In genomic region chr5:74956335-74956734, GRCm38 (mm10) we compare ENCODE assay signal across 13 mouse cellular contexts.
DNase-seq lines count a peak whose midpoint lies in the region; ATAC-seq and TF ChIP-seq lines count a peak whose summit lies in the region.
"Had no signal": no experiment of that assay in that cellular context is flagged by ENCODE, and none has a peak within 500 bp of the region (broad histone marks: within the 10 kb centered on the region; RNA-seq: fewer than 3 reads in every experiment).

No protein-coding gene starts in this region.

- no peak overlapping the region for H3K27ac ChIP-seq in heart, embryonic 16.5 days (ENCODE audit: low read length)
- H3K27ac ChIP-seq in limb, embryonic 14.5 days (replicated peaks; ENCODE audit: low read depth, low read length) = no peak overlapping the region
- H3K27ac ChIP-seq: embryonic facial prominence, embryonic 13.5 days had no signal

- 0 out of 2 replicates have a peak overlapping the region, but pooled peaks have one; percentile 2 for H3K9ac ChIP-seq in heart, embryonic 16.5 days (ENCODE audit: low read length)
- no peak overlapping the region for H3K9ac ChIP-seq in limb, embryonic 14.5 days (ENCODE audit: low read depth, low read length, severe bottlenecking)
- H3K9ac ChIP-seq: embryonic facial prominence, embryonic 13.5 days had no signal

- ATAC-seq in heart, embryonic 16.5 days (replicated peaks; ENCODE audit: extremely low read depth, insufficient read depth, low FRiP score) = no peak
- ATAC-seq in limb, embryonic 14.5 days (ENCODE audit: low FRiP score, low read depth) = no peak
- ATAC-seq: CD4-positive, CD25-positive, alpha-beta regulatory T cell, adult 4 months; intestine, embryonic 16.5 days had no signal

- TF ChIP-seq CTCF in brain, embryonic 14.5 days (IDR thresholded peaks at IDR 0.05; ENCODE audit: borderline replicate concordance, extremely low read depth, insufficient read depth, insufficient read length) = no peak

- WGBS in heart, embryonic 16.5 days = 14% methylated on average over 9 of the region's 9 CpGs
- 11% methylated on average over 9 of the region's 9 CpGs for WGBS in limb, embryonic 14.5 days

- peaks cover 11% of the 10 kb centered on the region for H3K4me1 ChIP-seq in heart, embryonic 16.5 days (ENCODE audit: control insufficient read depth, insufficient read depth, low read length)
- H3K4me1 ChIP-seq in limb, embryonic 14.5 days (ENCODE audit: control insufficient read depth, insufficient read depth, low read length) = peaks cover 22% of the 10 kb centered on the region

- TF ChIP-seq POLR2A in brain, embryonic 14.5 days (IDR thresholded peaks at IDR 0.05; ENCODE audit: borderline replicate concordance, extremely low read depth, insufficient read depth, insufficient read length, poor library complexity, severe bottlenecking) = no peak
- no peak for TF ChIP-seq POLR2A in limb, embryonic 14.5 days (IDR thresholded peaks at IDR 0.05; ENCODE audit: borderline replicate concordance, extremely low read depth, insufficient read depth, insufficient read length)

- no peak overlapping the region; the same call in 1 of the 2 replicates for H3K4me3 ChIP-seq in heart, embryonic 16.5 days (ENCODE audit: low read length)
- no peak overlapping the region for H3K4me3 ChIP-seq in limb, embryonic 14.5 days (replicated peaks; ENCODE audit: low read length)
- H3K4me3 ChIP-seq: embryonic facial prominence, embryonic 13.5 days; myocyte had no signal

- no peak for DNase-seq in heart, postnatal 36 days
- DNase-seq in kidney, postnatal 4 days = peak; percentile 42 to 59
- DNase-seq in kidney, adult 8-10 months = no peak
- DNase-seq in brain, embryonic 14.5 days (ENCODE audit: low read depth) = peak; percentile 28
- no peak for DNase-seq in limb, embryonic 14.5 days (ENCODE audit: low spot score)
- DNase-seq in urinary bladder, postnatal 10 days (ENCODE audit: low spot score) = no peak
- DNase-seq: adrenal gland, postnatal 36 days; cerebellum, postnatal 25 days had no signal

- intact Hi-C loops in heart, postnatal 36 days (cut with DNase I) = loop anchor here (5.0 kb wide), 1 partner anchor 524 kb away; no protein-coding TSS in a partner anchor

- H3K9me3 ChIP-seq in heart, embryonic 16.5 days (replicated peaks; ENCODE audit: control insufficient read depth, low read length) = no peaks in the 10 kb centered on the region
- H3K9me3 ChIP-seq in limb, embryonic 14.5 days (ENCODE audit: control insufficient read depth, low read length) = no peaks in the 10 kb centered on the region
- H3K9me3 ChIP-seq: embryonic facial prominence, embryonic 13.5 days had no signal

- peaks cover 7% of the 10 kb centered on the region for H3K27me3 ChIP-seq in heart, embryonic 16.5 days (ENCODE audit: control insufficient read depth, insufficient read depth, low read length)
- no peaks in the 10 kb centered on the region for H3K27me3 ChIP-seq in limb, embryonic 14.5 days (ENCODE audit: control insufficient read depth, insufficient read depth, low read length)
- H3K27me3 ChIP-seq: embryonic facial prominence, embryonic 13.5 days had no signal

- peak overlapping the region; percentile 52 for H3K4me2 ChIP-seq in heart, embryonic 16.5 days (ENCODE audit: low read depth, low read length)
- peak overlapping the region; percentile 33 for H3K4me2 ChIP-seq in limb, embryonic 14.5 days (replicated peaks; ENCODE audit: low read depth, low read length, severe bottlenecking)
- H3K4me2 ChIP-seq: embryonic facial prominence, embryonic 13.5 days had no signal

- no peaks in the 10 kb centered on the region for H3K36me3 ChIP-seq in heart, embryonic 16.5 days (ENCODE audit: control insufficient read depth, insufficient read depth)
- H3K36me3 ChIP-seq in limb, embryonic 14.5 days (ENCODE audit: control insufficient read depth, insufficient read depth, low read length) = no peaks in the 10 kb centered on the region
- H3K36me3 ChIP-seq: embryonic facial prominence, embryonic 13.5 days had no signal

Comparison
In these comparisons a context has a peak if more than half of its experiments do, and no peak if none do; other contexts are left out.
1. DNase-seq: peak in kidney, postnatal 4 days (2 of 2) and brain, embryonic 14.5 days (single experiment); none in heart, postnatal 36 days (0 of 2), kidney, adult 8-10 months (0 of 2), limb, embryonic 14.5 days (single experiment) and urinary bladder, postnatal 10 days (single experiment).